Mouse (Mus musculus) CH12.LX (cell line): ENCODE results near the gene AU041133. TPM values are rescaled to one million over a fixed set of nuclear protein-coding genes. Genes with fewer than 3 reads are reported as not detected.

Source experiments
- DNase-seq: peaks from one replicate; pipeline ENCODE4 v3.0.0-alpha.2; 2013; ENCODE audit errors: extremely low read depth
- H3K27ac ChIP-seq: 2 replicates; pipeline ENCODE4 v1.5.1; 2012; ENCODE audit warnings: low read depth, mild to moderate bottlenecking, control low read depth, moderate library complexity; ENCODE audit not compliant: insufficient read depth
- H3K27me3 ChIP-seq: replicated peaks from 2 replicates; pipeline ENCODE3; 2012; ENCODE audit warnings: inconsistent platforms
- H3K36me3 ChIP-seq, 2 experiments: replicated peaks in 1 of 2; 2 replicates each; pipeline versions ENCODE3 to v1.6.1; 2012; ENCODE audit warnings: inconsistent platforms in 1 of 2, low read length in 1 of 2, mild to moderate bottlenecking in 1 of 2, mixed read lengths in 1 of 2, moderate library complexity in 1 of 2; ENCODE audit not compliant: control insufficient read depth in 1 of 2, insufficient read depth in 1 of 2
- H3K4me1 ChIP-seq, 2 experiments: 2 replicates each; pipeline ENCODE4 v1.6.1; 2012; ENCODE audit warnings: inconsistent platforms in 1 of 2, moderate library complexity in 1 of 2; ENCODE audit not compliant: insufficient read depth in 2 of 2, control insufficient read depth in 1 of 2
- H3K4me2 ChIP-seq: 2 replicates; pipeline ENCODE4 v1.6.1; 2012; ENCODE audit warnings: low read depth, mild to moderate bottlenecking, control low read depth; ENCODE audit not compliant: poor library complexity, insufficient read depth, severe bottlenecking
- H3K4me3 ChIP-seq, 3 experiments: fragments of 150-350 bp in 1 of 3; sonication (generic) in 1 of 3; replicated peaks in 1 of 3; 2 replicates each; pipeline versions ENCODE3 to v1.5.1; 2011 to 2012; ENCODE audit warnings: low read depth in 2 of 3, low read length in 2 of 3, mild to moderate bottlenecking in 2 of 3, moderate library complexity in 2 of 3, control low read depth in 1 of 3, improper control_type of control experiment in 1 of 3, inconsistent platforms in 1 of 3, mixed read lengths in 1 of 3; ENCODE audit not compliant: poor library complexity in 1 of 3
- H3K79me2 ChIP-seq: replicated peaks from 2 replicates; pipeline ENCODE4 v1.6.1; 2012; ENCODE audit warnings: mild to moderate bottlenecking, moderate library complexity; ENCODE audit not compliant: control insufficient read depth, poor library complexity, insufficient read depth, severe bottlenecking; ENCODE audit errors: extremely low read depth
- H3K9ac ChIP-seq: 2 replicates; pipeline ENCODE4 v1.6.1; 2012; ENCODE audit warnings: low read depth, mild to moderate bottlenecking, control low read depth, moderate library complexity; ENCODE audit not compliant: insufficient read depth
- H3K9me3 ChIP-seq: replicated peaks from 2 replicates; pipeline ENCODE3; 2012; ENCODE audit warnings: low read length, inconsistent platforms, mixed read lengths
- BHLHE40 ChIP-seq: IDR thresholded peaks from 2 replicates; pipeline ENCODE4 v1.6.1; 2011; ENCODE audit warnings: mild to moderate bottlenecking, low read depth, low read length, improper control_type of control experiment
- CHD1 ChIP-seq: IDR thresholded peaks from 2 replicates; pipeline ENCODE4 v1.6.1; 2012; ENCODE audit warnings: low read depth, low read length, improper control_type of control experiment, inconsistent platforms
- CHD2 ChIP-seq: IDR thresholded peaks from 2 replicates; pipeline ENCODE4 v1.6.1; 2011; ENCODE audit warnings: low read length, improper control_type of control experiment
- E2F4 ChIP-seq: IDR thresholded peaks from 2 replicates; pipeline ENCODE4 v1.6.1; 2011; ENCODE audit warnings: low read depth, low read length, improper control_type of control experiment; ENCODE audit not compliant: insufficient replicate concordance
- ELF1 ChIP-seq: IDR thresholded peaks from 2 replicates; pipeline ENCODE4 v1.6.1; 2014; ENCODE audit warnings: low read depth, mild to moderate bottlenecking, inconsistent platforms, low read length, improper control_type of control experiment
- IRF4 ChIP-seq: IDR thresholded peaks from 2 replicates; pipeline ENCODE4 v1.6.1; 2014; ENCODE audit warnings: low read depth, mild to moderate bottlenecking, inconsistent platforms, low read length, improper control_type of control experiment
- JUND ChIP-seq: conservative IDR thresholded peaks from 2 replicates; pipeline ENCODE4 v1.6.1; 2011; ENCODE audit warnings: low read depth, low read length, improper control_type of control experiment
- KAT2A ChIP-seq: IDR thresholded peaks from 2 replicates; pipeline ENCODE4 v1.6.1; 2012; ENCODE audit warnings: low read length, improper control_type of control experiment, inconsistent platforms; ENCODE audit not compliant: insufficient replicate concordance
- MAFK ChIP-seq: IDR thresholded peaks from 2 replicates; pipeline ENCODE4 v1.6.1; 2011; ENCODE audit warnings: low read length, improper control_type of control experiment; ENCODE audit not compliant: insufficient replicate concordance
- MAX ChIP-seq: IDR thresholded peaks from 2 replicates; pipeline ENCODE4 v1.6.1; 2011; ENCODE audit warnings: low read length, improper control_type of control experiment
- NELFE ChIP-seq: IDR thresholded peaks from 2 replicates; pipeline ENCODE4 v1.6.1; 2011; ENCODE audit warnings: low read depth, low read length, improper control_type of control experiment
- PAX5 ChIP-seq: IDR thresholded peaks from 2 replicates; pipeline ENCODE4 v1.6.1; 2012; ENCODE audit warnings: low read length, inconsistent platforms, mixed read lengths
- POLR2A ChIP-seq: IDR thresholded peaks from 2 replicates; pipeline ENCODE4 v1.6.1; 2011; ENCODE audit warnings: low read depth, mild to moderate bottlenecking, improper control_type of control experiment, low read length
- RCOR1 ChIP-seq: conservative IDR thresholded peaks from 2 replicates; pipeline ENCODE4 v1.6.1; 2012; ENCODE audit warnings: low read depth, mild to moderate bottlenecking, inconsistent platforms, low read length, improper control_type of control experiment
- SIN3A ChIP-seq: IDR thresholded peaks from 2 replicates; pipeline ENCODE4 v1.6.1; 2012; ENCODE audit warnings: low read length, improper control_type of control experiment, inconsistent platforms
- TCF12 ChIP-seq: IDR thresholded peaks from 2 replicates; pipeline ENCODE4 v1.6.1; 2014; ENCODE audit warnings: low read depth, mild to moderate bottlenecking, inconsistent platforms, low read length, improper control_type of control experiment
- USF1 ChIP-seq: IDR thresholded peaks from 2 replicates; pipeline ENCODE4 v1.6.1; 2014; ENCODE audit warnings: low read depth, mild to moderate bottlenecking, inconsistent platforms, low read length, improper control_type of control experiment
- ZKSCAN1 ChIP-seq: IDR thresholded peaks from 2 replicates; pipeline ENCODE4 v1.6.1; 2012; ENCODE audit warnings: low read depth, inconsistent platforms, low read length, improper control_type of control experiment, borderline replicate concordance
- dilution Hi-C: fragments of 300-500 bp; cut with MboI; formaldehyde crosslinking; loops from 2 replicates; pipeline ENCODE4 v1.14.3; 2020; ENCODE audit warnings: low sequenced_read_pairs; ENCODE audit not compliant: extremely low pct_unique_long_range_greater_than_20kb, extremely low pct_ligation_motif_present
- in situ Hi-C: fragments of 300-500 bp; cut with MboI; formaldehyde crosslinking; loops from 3 replicates; pipeline ENCODE4 v1.14.3; 2019; ENCODE audit warnings: low sequenced_read_pairs, low pct_ligation_motif_present, low pct_unique_long_range_greater_than_20kb, mixed read lengths
- polyA plus RNA-seq: library from polyadenylated mRNA; unstranded; fragments of >175 nt; gene quantifications from 2 replicates; pipeline ENCODE4 v1.2.1, GENCODE M21; 2012; ENCODE audit warnings: low read depth; ENCODE audit not compliant: insufficient read length
- total RNA-seq, 2 experiments: library from RNA; depleted of rRNA; stranded (reverse); fragments of 300-350 nt in 1 of 2; fragments of >200 nt in 1 of 2; gene quantifications; 2 replicates each; pipeline ENCODE4 v1.2.3; 2012 to 2014

Gene AU041133
- total and polyA plus RNA-seq, 3 experiments: 1.3 to 5.0 (median 2.8) TPM

DNA sequence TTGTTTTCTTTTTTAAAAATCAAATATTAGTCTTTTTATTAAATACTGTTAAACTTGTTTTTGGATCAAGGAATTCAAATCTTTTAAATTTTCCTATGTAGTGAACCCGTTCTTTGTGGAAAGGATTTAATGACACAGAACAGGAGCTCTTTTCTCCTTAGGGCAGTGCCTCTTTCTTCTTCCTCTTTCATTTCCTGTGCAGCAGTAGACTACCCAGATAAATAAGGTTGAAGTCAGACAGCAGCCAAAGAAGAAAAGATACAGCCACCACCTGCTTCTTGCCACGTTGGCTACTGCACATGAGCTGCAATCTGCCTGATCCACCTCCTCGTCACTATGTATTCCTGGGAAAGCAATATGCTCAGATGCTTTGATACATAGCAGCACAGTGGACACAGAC is 40.0 kb downstream of the AU041133 start:
- Histone ChIP-seq H3K9ac (no peak overlapping the region), H3K4me3 (no peak overlapping the region), H3K36me3 (no peaks in the 10 kb centered on the region), H3K9me3 (no peaks in the 10 kb centered on the region), H3K27ac (no peak overlapping the region), H3K4me2 (no peak overlapping the region), H3K79me2 (no peaks in the 10 kb centered on the region), H3K4me1 (peaks cover 4 to 14% of the 10 kb centered on the region in 2 experiments), H3K27me3 (peaks cover 4% of the 10 kb centered on the region)
- dilution Hi-C loops: no loop called here
- in situ Hi-C loops: no loop called here
- DNase-seq: peak; percentile 21
- no peak for TF ChIP-seq USF1

DNA sequence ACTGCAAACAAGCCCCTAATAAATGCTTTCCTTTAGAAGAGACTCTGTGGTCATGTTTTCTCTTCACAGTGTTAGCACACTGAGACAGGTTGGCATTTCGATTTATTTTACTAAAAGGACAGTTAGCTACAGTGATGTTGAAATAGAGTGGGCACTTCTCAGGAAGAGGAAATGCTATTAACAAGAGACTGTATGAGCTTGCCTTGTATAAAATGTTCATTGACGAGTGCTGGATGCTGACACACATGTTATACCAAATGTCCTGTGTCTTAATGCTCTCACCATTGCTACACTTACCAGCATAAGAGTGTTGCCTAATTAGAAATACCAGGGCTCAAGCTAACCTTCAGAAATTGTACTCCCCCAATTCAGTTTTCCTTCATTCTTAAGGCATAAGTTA is 42.0 kb downstream of the AU041133 start:
- H3K4me2 ChIP-seq: no peak overlapping the region
- H3K4me1 ChIP-seq: peaks cover 4 to 14% of the 10 kb centered on the region in 2 experiments
- H3K36me3 ChIP-seq: no peaks in the 10 kb centered on the region
- no peak for DNase-seq
- dilution Hi-C loops (no loop called here), in situ Hi-C loops (no loop called here)
- no peaks in the 10 kb centered on the region for H3K9me3 ChIP-seq
- H3K4me3 ChIP-seq: no peak overlapping the region
- no peak overlapping the region for H3K9ac ChIP-seq
- no peak overlapping the region for H3K27ac ChIP-seq
- TF ChIP-seq TCF12 (no peak), KAT2A (no peak), IRF4 (no peak), CHD2 (no peak), BHLHE40 (no peak), POLR2A (no peak), ELF1 (no peak), RCOR1 (no peak), SIN3A (no peak), NELFE (no peak), CHD1 (no peak), ZKSCAN1 (no peak), JUND (no peak), E2F4 (no peak), PAX5 (no peak), MAFK (no peak), MAX (no peak)
- H3K27me3 ChIP-seq: peaks cover 4% of the 10 kb centered on the region
- no peaks in the 10 kb centered on the region for H3K79me2 ChIP-seq
